Mouse (Mus musculus) liver, adult 2 months (tissue): ENCODE measurements at regions not wholly inside any gene's neighbourhood (a gene's known extent, or its start where the extent isn't known, plus 50 kb on each side); places are given as distances from the start of the nearest gene placed in this dataset.

Experiments used
- DNase-seq: peaks from one replicate; pipeline ENCODE4 v3.0.0-alpha.2; 2011; ENCODE audit warnings: low read depth, low spot score; ENCODE audit errors: extremely low read depth
- H3K27ac ChIP-seq: fragments of 200-500 bp; replicated peaks from 2 replicates; pipeline ENCODE4 v1.5.1; 2012; ENCODE audit warnings: low read depth, mild to moderate bottlenecking, control low read depth, inconsistent platforms, low read length; ENCODE audit not compliant: insufficient read depth
- H3K27me3 ChIP-seq: fragments of 200-500 bp; 2 replicates; pipeline ENCODE4 v1.6.1; 2012; ENCODE audit warnings: mild to moderate bottlenecking, moderate library complexity, low read length, inconsistent platforms; ENCODE audit not compliant: control insufficient read depth, insufficient read depth
- H3K36me3 ChIP-seq: fragments of 200-500 bp; 2 replicates; pipeline ENCODE4 v1.6.1; 2012; ENCODE audit warnings: low read length, inconsistent platforms; ENCODE audit not compliant: control insufficient read depth, insufficient read depth
- H3K4me1 ChIP-seq: fragments of 200-500 bp; 2 replicates; pipeline ENCODE4 v1.6.1; 2011; ENCODE audit warnings: low read length; ENCODE audit not compliant: control insufficient read depth, insufficient read depth
- H3K4me3 ChIP-seq: fragments of 200-500 bp; 2 replicates; pipeline ENCODE4 v1.5.1; 2011; ENCODE audit warnings: low read depth, mild to moderate bottlenecking, control low read depth, low read length, moderate library complexity; ENCODE audit not compliant: insufficient read depth
- H3K79me2 ChIP-seq: fragments of 200-500 bp; 2 replicates; pipeline ENCODE4 v1.6.1; 2012; ENCODE audit warnings: inconsistent platforms, mild to moderate bottlenecking, low read length, moderate library complexity; ENCODE audit not compliant: control insufficient read depth, insufficient read depth
- H3K9ac ChIP-seq: fragments of 200-500 bp; 2 replicates; pipeline ENCODE4 v1.6.1; 2012; ENCODE audit warnings: low read depth, mild to moderate bottlenecking, control low read depth, inconsistent platforms, low read length
- CTCF ChIP-seq: fragments of 200-500 bp; IDR thresholded peaks from 2 replicates; pipeline ENCODE4 v1.5.1; 2011; ENCODE audit warnings: low read depth, low read length, control low read depth
- POLR2A ChIP-seq: fragments of 200-500 bp; IDR thresholded peaks from 2 replicates; pipeline ENCODE4 v1.6.1; 2011; ENCODE audit warnings: low read length, control low read depth; ENCODE audit not compliant: insufficient read depth; ENCODE audit errors: extremely low read depth
- WGBS: fragments of 180-500 bp; shearing (Covaris S2); methylation state at CpG from one replicate; pipeline ENCODE4 v1.1.7; 2018; 5-methylcytosine and 5-hydroxymethylcytosine counted together

DNA sequence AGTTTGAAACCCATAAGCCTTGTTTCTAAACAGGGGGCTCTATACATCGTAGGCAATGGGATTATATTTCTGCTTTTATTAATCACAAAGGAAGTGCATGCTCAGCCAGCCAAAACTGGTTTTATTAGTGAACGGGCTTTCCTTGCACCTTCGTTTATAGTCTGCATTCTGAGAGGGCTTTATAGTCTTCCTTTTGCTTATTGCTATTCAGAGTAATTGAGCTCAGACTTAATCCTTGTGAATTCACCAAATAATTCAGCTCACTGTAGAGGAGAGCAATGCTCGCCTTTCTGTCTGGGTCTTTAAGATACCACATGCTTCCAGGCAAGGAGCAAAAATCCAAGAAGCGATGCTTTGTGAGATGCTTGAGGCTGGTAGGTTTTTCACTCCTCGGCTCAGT is 984.3 kb downstream of the Slc4a3 start:
- Histone ChIP-seq H3K27me3 (no peaks in the 10 kb centered on the region), H3K79me2 (no peaks in the 10 kb centered on the region), H3K4me3 (no peak overlapping the region), H3K27ac (no peak overlapping the region), H3K36me3 (no peaks in the 10 kb centered on the region), H3K9ac (no peak overlapping the region), H3K4me1 (no peaks in the 10 kb centered on the region)
- TF ChIP-seq CTCF (no peak), POLR2A (no peak)
- 85% methylated on average over 6 of the region's 6 CpGs for WGBS
- DNase-seq, result no peak

- H3K79me2 ChIP-seq, result no peaks in the 10 kb centered on the region
- H3K27ac ChIP-seq, result no peak overlapping the region
- no peak overlapping the region for H3K9ac ChIP-seq
- H3K36me3 ChIP-seq, result no peaks in the 10 kb centered on the region
- no peak for TF ChIP-seq POLR2A
- no peak for TF ChIP-seq CTCF
- WGBS, result 71% methylated on average over 4 of the region's 4 CpGs
- H3K4me1 ChIP-seq, result no peaks in the 10 kb centered on the region
- no peak overlapping the region for H3K4me3 ChIP-seq
- DNase-seq, result no peak
- no peaks in the 10 kb centered on the region for H3K27me3 ChIP-seq
Observed at GRCm38 (mm10) chr1:76535522-76535956, 979.3 kb downstream of the Epha4 start.

DNA sequence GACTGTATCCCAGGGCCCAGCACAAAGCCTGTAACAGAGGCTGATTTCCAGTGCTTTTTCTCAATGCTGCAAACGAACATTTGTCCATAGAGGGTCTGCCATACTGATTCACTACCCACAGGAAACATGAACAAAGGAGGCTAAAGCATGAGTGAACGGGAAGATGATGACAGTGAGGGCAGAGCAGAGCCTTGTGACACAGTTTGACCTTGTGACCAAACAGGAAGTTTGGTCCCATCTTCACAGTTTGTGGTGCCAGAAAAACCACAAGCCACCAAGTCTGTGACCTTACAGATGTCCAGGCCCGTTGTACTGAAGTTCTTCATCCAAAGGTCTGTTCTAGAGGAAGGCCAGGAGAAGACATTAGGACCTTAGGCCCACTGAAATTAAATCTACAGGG is 974.4 kb downstream of the Epha4 start:
- Histone ChIP-seq H3K9ac (no peak overlapping the region), H3K27me3 (no peaks in the 10 kb centered on the region), H3K4me1 (no peaks in the 10 kb centered on the region), H3K4me3 (no peak overlapping the region), H3K36me3 (no peaks in the 10 kb centered on the region), H3K27ac (no peak overlapping the region), H3K79me2 (no peaks in the 10 kb centered on the region)
- 53% methylated on average over 3 of the region's 3 CpGs for WGBS
- DNase-seq, result peak; percentile 7
- no peak for TF ChIP-seq POLR2A
- TF ChIP-seq CTCF, result no peak

- H3K36me3 ChIP-seq, result no peaks in the 10 kb centered on the region
- H3K4me1 ChIP-seq, result no peaks in the 10 kb centered on the region
- H3K27me3 ChIP-seq, result no peaks in the 10 kb centered on the region
- no peak overlapping the region for H3K27ac ChIP-seq
- no peak overlapping the region for H3K9ac ChIP-seq
- DNase-seq, result no peak
- no peaks in the 10 kb centered on the region for H3K79me2 ChIP-seq
- TF ChIP-seq CTCF, result no peak
- TF ChIP-seq POLR2A, result no peak
- WGBS, result 68% methylated on average over 5 of the region's 5 CpGs
- no peak overlapping the region for H3K4me3 ChIP-seq
Observed at GRCm38 (mm10) chr1:76550876-76551275, 964.0 kb downstream of the Epha4 start.

DNA sequence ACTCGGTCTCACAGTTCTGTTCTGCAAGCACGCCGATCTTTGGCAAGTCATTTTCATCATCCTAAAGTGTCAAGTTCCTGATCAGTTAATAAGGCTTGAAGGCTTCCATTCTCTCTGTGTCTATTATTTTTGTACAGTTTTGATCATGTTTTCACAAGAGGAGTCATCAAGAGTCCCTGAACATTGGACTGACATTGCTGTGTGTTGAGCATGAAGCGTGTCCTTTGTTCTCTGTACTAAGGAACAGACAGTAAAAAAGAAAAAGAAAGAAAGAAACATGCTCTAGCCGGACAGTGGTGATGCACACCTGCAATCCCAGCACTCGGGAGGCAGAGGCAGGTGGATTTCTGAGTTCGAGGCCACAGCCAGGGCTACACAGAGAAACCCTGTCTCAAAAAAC is 955.4 kb downstream of the Epha4 start:
- no peaks in the 10 kb centered on the region for H3K36me3 ChIP-seq
- 89% methylated on average over 7 of the region's 7 CpGs for WGBS
- H3K27ac ChIP-seq, result no peak overlapping the region
- no peaks in the 10 kb centered on the region for H3K27me3 ChIP-seq
- DNase-seq, result no peak
- no peaks in the 10 kb centered on the region for H3K4me1 ChIP-seq
- no peak overlapping the region for H3K9ac ChIP-seq
- H3K79me2 ChIP-seq, result no peaks in the 10 kb centered on the region
- TF ChIP-seq POLR2A (no peak), CTCF (no peak)
- H3K4me3 ChIP-seq, result no peak overlapping the region

DNA sequence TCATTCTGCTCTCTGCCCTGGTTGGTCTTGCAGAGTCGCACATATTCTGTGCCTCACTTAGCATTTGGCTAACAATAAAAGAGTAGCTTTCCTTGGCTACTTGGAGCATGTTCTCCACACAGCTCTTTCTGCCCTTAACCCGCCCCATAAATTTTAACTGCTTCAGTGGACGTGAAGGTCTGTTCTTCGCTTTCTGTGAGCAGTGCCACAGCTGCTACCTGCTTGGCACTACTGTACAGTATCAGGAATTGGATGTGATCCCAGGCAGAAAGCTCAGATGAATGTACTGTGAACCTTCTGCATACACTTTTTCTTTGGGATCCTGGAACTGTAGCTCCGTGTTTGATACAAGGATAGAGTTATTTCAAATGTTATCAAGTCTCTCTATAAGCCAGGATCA is 939.4 kb downstream of the Epha4 start:
- Histone ChIP-seq H3K79me2 (no peaks in the 10 kb centered on the region), H3K9ac (no peak overlapping the region), H3K4me1 (no peaks in the 10 kb centered on the region), H3K36me3 (no peaks in the 10 kb centered on the region), H3K4me3 (no peak overlapping the region), H3K27me3 (no peaks in the 10 kb centered on the region), H3K27ac (no peak overlapping the region)
- TF ChIP-seq CTCF, result no peak
- no peak for TF ChIP-seq POLR2A
- no peak for DNase-seq
- WGBS, result 88% methylated on average over 5 of the region's 5 CpGs
